Mouse (Mus musculus): ENCODE results near the gene Mapkapk2. TPM values are rescaled to one million over a fixed set of nuclear protein-coding genes. Genes with fewer than 3 reads are reported as not detected.
"Not testable (repeated sequence)": the region's sequence is repeated elsewhere in the genome, so short reads cannot be mapped to it uniquely, and the experiment has no call there.

The Mapkapk2 gene
- 100 to 1,000 TPM; 206 to 226 TPM for total RNA-seq (2021)

- peak; percentile 96 for DNase-seq
Measured at GRCm38 (mm10) chr1:131097700-131098094, at the start of gene Mapkapk2. Gene Mapkapk2, minus strand, starts transcription at chr1:131097826.

- DNase-seq, result no peak
Measured at GRCm38 (mm10) chr1:131146181-131146614, 48.6 kb upstream of the Mapkapk2 start.

- not testable (repeated sequence) for DNase-seq
Measured at GRCm38 (mm10) chr1:131145222-131145621, 47.6 kb upstream of the Mapkapk2 start.

GRCm38 (mm10) chr1:131142472-131142871 is 44.8 kb upstream of the Mapkapk2 start:
- no peak for DNase-seq

- DNase-seq, result no peak
Measured at GRCm38 (mm10) chr1:131141449-131141848, 43.8 kb upstream of the Mapkapk2 start.

- no peak for DNase-seq
Measured at GRCm38 (mm10) chr1:131139102-131140095, 41.8 kb upstream of the Mapkapk2 start.

GRCm38 (mm10) chr1:131138191-131139016 is 40.8 kb upstream of the Mapkapk2 start, which contains the start of gene Dyrk3:
Gene Dyrk3, minus strand, starts transcription at chr1:131138340.
- peak; percentile 92 for DNase-seq

- DNase-seq, result no peak
Measured at GRCm38 (mm10) chr1:131137717-131138118, 40.1 kb upstream of the Mapkapk2 start.

- no peak for DNase-seq
Measured at GRCm38 (mm10) chr1:131137111-131137510, 39.5 kb upstream of the Mapkapk2 start.

- DNase-seq, result no peak
Measured at GRCm38 (mm10) chr1:131135960-131136629, 38.5 kb upstream of the Mapkapk2 start.

- DNase-seq, result peak; percentile 49
Measured at GRCm38 (mm10) chr1:131134942-131135522, 37.4 kb upstream of the Mapkapk2 start.

GRCm38 (mm10) chr1:131134231-131134630 is 36.6 kb upstream of the Mapkapk2 start:
- DNase-seq, result no peak

- no peak for DNase-seq
Measured at GRCm38 (mm10) chr1:131125987-131126744, 28.5 kb upstream of the Mapkapk2 start.

GRCm38 (mm10) chr1:131123522-131124265 is 26.1 kb upstream of the Mapkapk2 start:
- DNase-seq, result no peak

GRCm38 (mm10) chr1:131121987-131122386 is 24.4 kb upstream of the Mapkapk2 start:
- peak; percentile 39 for DNase-seq

- DNase-seq, result peak; percentile 41
Measured at GRCm38 (mm10) chr1:131119026-131119425, 21.4 kb upstream of the Mapkapk2 start.

- DNase-seq, result no peak
Measured at GRCm38 (mm10) chr1:131118530-131118929, 20.9 kb upstream of the Mapkapk2 start.

- peak; percentile 87 for DNase-seq
Measured at GRCm38 (mm10) chr1:131116430-131117011, 18.9 kb upstream of the Mapkapk2 start.

GRCm38 (mm10) chr1:131115932-131116331 is 18.3 kb upstream of the Mapkapk2 start:
- peak; percentile 78 for DNase-seq

GRCm38 (mm10) chr1:131112576-131112975 is 14.9 kb upstream of the Mapkapk2 start:
- DNase-seq, result peak; percentile 70
